Mouse (Mus musculus) intestine, embryonic 15.5 days (tissue): ENCODE measurements at regions not wholly inside any gene's neighbourhood (a gene's known extent, or its start where the extent isn't known, plus 50 kb on each side); places are given as distances from the start of the nearest gene placed in this dataset.

Source experiments
- ATAC-seq: fragments of 200-750 bp; cut with Nextera tagmentation; 2 replicates; pipeline ENCODE4 v1.8.0; 2017; ENCODE audit warnings: moderate TSS enrichment, moderate library complexity
- H3K27ac ChIP-seq: fragments of 300-500 bp; sonication (generic); 2 replicates; pipeline ENCODE4 v1.5.1; 2015; ENCODE audit warnings: mild to moderate bottlenecking, inconsistent platforms
- H3K27me3 ChIP-seq: fragments of 300-500 bp; sonication (generic); replicated peaks from 2 replicates; pipeline ENCODE4 v1.6.1; 2015; ENCODE audit warnings: inconsistent platforms
- H3K36me3 ChIP-seq: fragments of 300-500 bp; sonication (generic); 2 replicates; pipeline ENCODE4 v1.6.1; 2015; ENCODE audit warnings: inconsistent platforms
- H3K4me1 ChIP-seq: fragments of 300-500 bp; sonication (generic); replicated peaks from 2 replicates; pipeline ENCODE4 v1.6.1; 2015; ENCODE audit warnings: inconsistent platforms
- H3K4me2 ChIP-seq: fragments of 300-500 bp; sonication (generic); replicated peaks from 2 replicates; pipeline ENCODE4 v1.6.1; 2015; ENCODE audit warnings: mild to moderate bottlenecking, inconsistent platforms
- H3K4me3 ChIP-seq: fragments of 300-500 bp; sonication (generic); replicated peaks from 2 replicates; pipeline ENCODE4 v1.5.1; 2015; ENCODE audit warnings: inconsistent platforms
- H3K9ac ChIP-seq: fragments of 300-500 bp; sonication (generic); 2 replicates; pipeline ENCODE4 v1.6.1; 2015; ENCODE audit warnings: inconsistent platforms
- H3K9me3 ChIP-seq: fragments of 300-500 bp; sonication (generic); 2 replicates; pipeline ENCODE4 v1.6.1; 2016; ENCODE audit warnings: inconsistent platforms
- WGBS: fragments of 180-500 bp; shearing (Covaris S2); methylation state at CpG from one replicate; pipeline ENCODE4 v1.1.7; 2015; 5-methylcytosine and 5-hydroxymethylcytosine counted together

GRCm38 (mm10) chr3:125327079-125327478, 76.8 kb upstream of the Ndst4 start:
- Histone ChIP-seq H3K9ac (no peak overlapping the region), H3K27me3 (no peaks in the 10 kb centered on the region), H3K9me3 (no peaks in the 10 kb centered on the region), H3K4me1 (no peaks in the 10 kb centered on the region), H3K4me2 (no peak overlapping the region), H3K36me3 (no peaks in the 10 kb centered on the region), H3K4me3 (no peak overlapping the region), H3K27ac (no peak overlapping the region)
- no peak for ATAC-seq

- no peak overlapping the region for H3K4me3 ChIP-seq
- 61% methylated on average over 3 of the region's 3 CpGs for WGBS
- H3K4me1 ChIP-seq: no peaks in the 10 kb centered on the region
- ATAC-seq: no peak
- H3K4me2 ChIP-seq: no peak overlapping the region
- H3K36me3 ChIP-seq: no peaks in the 10 kb centered on the region
- H3K9me3 ChIP-seq: no peaks in the 10 kb centered on the region
- H3K27ac ChIP-seq: no peak overlapping the region
- no peaks in the 10 kb centered on the region for H3K27me3 ChIP-seq
- H3K9ac ChIP-seq: no peak overlapping the region
Observed at GRCm38 (mm10) chr3:125337423-125337822, 66.5 kb upstream of the Ndst4 start.

GRCm38 (mm10) chr3:125338178-125338692, 65.6 kb upstream of the Ndst4 start:
- ATAC-seq: no peak
- 23% methylated on average over 6 of the region's 6 CpGs for WGBS
- Histone ChIP-seq H3K4me2 (no peak overlapping the region), H3K27me3 (no peaks in the 10 kb centered on the region), H3K9me3 (no peaks in the 10 kb centered on the region), H3K27ac (no peak overlapping the region), H3K4me1 (no peaks in the 10 kb centered on the region), H3K9ac (no peak overlapping the region), H3K36me3 (no peaks in the 10 kb centered on the region), H3K4me3 (no peak overlapping the region)
